Mouse (Mus musculus): ENCODE measurements around the gene Vmn2r89. TPM values are rescaled to one million over a fixed set of nuclear protein-coding genes. Genes with fewer than 3 reads are reported as not detected.
"Not testable (repeated sequence)": the region's sequence is repeated elsewhere in the genome, so short reads cannot be mapped to it uniquely, and the experiment has no call there.

The Vmn2r89 gene
- not detected in 2 replicates for polyA plus RNA-seq (2015; fragmentation: Nextera tagmentation; extraction: Ambion mirVana)

GRCm38 (mm10) chr14:51451557-51451956 lies at the start of gene Vmn2r89:
Vmn2r89 (plus strand) TSS chr14:51451857.
- H3K4me2 ChIP-seq (ENCODE audit: low read length); H3K4me1 ChIP-seq (replicated peaks; ENCODE audit: insufficient read depth, low read length); H3K9me3 ChIP-seq (replicated peaks; ENCODE audit: low read length); H3K36me3 ChIP-seq (ENCODE audit: insufficient read depth, low read length); H3K4me3 ChIP-seq (replicated peaks; ENCODE audit: low read depth, low read length); DNase-seq (ENCODE audit: low spot score); H3K9ac ChIP-seq (ENCODE audit: low read depth, low read length); ATAC-seq (replicated peaks; ENCODE audit: low FRiP score, low read depth); H3K27me3 ChIP-seq (ENCODE audit: insufficient read depth, low read length); H3K27ac ChIP-seq: not testable (repeated sequence)
- WGBS, result 87% methylated on average over 2 of the region's 2 CpGs

- no peak within 1 kb of the TSS for H3K4me2 ChIP-seq (ENCODE audit: low read length)
- H3K27ac ChIP-seq, result no peak within 1 kb of the TSS
- DNase-seq (ENCODE audit: low spot score), result no peak
- no peak for TF ChIP-seq CTCF (IDR thresholded peaks at IDR 0.05; ENCODE audit: low read depth)
- H3K4me1 ChIP-seq (replicated peaks; ENCODE audit: insufficient read depth, low read length), result no peaks in the 10 kb centered on the region
- H3K4me3 ChIP-seq (replicated peaks; ENCODE audit: low read depth, low read length), result no peak within 1 kb of the TSS
- no peaks in the 10 kb centered on the region for H3K27me3 ChIP-seq (ENCODE audit: insufficient read depth, low read length)
- H3K9me3 ChIP-seq (replicated peaks; ENCODE audit: low read length), result no peaks in the 10 kb centered on the region
- no peak for ATAC-seq (replicated peaks; ENCODE audit: low FRiP score, low read depth)
- 80% methylated on average over 1 of the region's 1 CpGs for WGBS
- no peak within 1 kb of the TSS for H3K9ac ChIP-seq (ENCODE audit: low read depth, low read length)
- H3K36me3 ChIP-seq (ENCODE audit: insufficient read depth, low read length), result no peaks in the 10 kb centered on the region
These were observed 41.1 kb upstream of the Vmn2r89 start, which contains the start of gene Vmn2r88 for GRCm38 (mm10) chr14:51410520-51410919. Vmn2r88 (plus strand) TSS chr14:51410820.

GRCm38 (mm10) chr14:51423885-51424284 lies 27.8 kb upstream of the Vmn2r89 start:
- no peak overlapping the region for H3K4me3 ChIP-seq (replicated peaks; ENCODE audit: low read depth, low read length)
- no peak overlapping the region for H3K27ac ChIP-seq
- H3K4me2 ChIP-seq (ENCODE audit: low read length), result no peak overlapping the region
- H3K9me3 ChIP-seq (replicated peaks; ENCODE audit: low read length), result no peaks in the 10 kb centered on the region
- no peaks in the 10 kb centered on the region for H3K27me3 ChIP-seq (ENCODE audit: insufficient read depth, low read length)
- no peaks in the 10 kb centered on the region for H3K36me3 ChIP-seq (ENCODE audit: insufficient read depth, low read length)
- no peaks in the 10 kb centered on the region for H3K4me1 ChIP-seq (replicated peaks; ENCODE audit: insufficient read depth, low read length)
- no peak overlapping the region for H3K9ac ChIP-seq (ENCODE audit: low read depth, low read length)
- no peak for ATAC-seq (replicated peaks; ENCODE audit: low FRiP score, low read depth)
- DNase-seq (ENCODE audit: low spot score), result no peak
- TF ChIP-seq CTCF (IDR thresholded peaks at IDR 0.05; ENCODE audit: low read depth), result no peak
- WGBS, result 51% methylated on average over 2 of the region's 2 CpGs

GRCm38 (mm10) chr14:51430138-51430537 lies 21.5 kb upstream of the Vmn2r89 start:
- H3K4me1 ChIP-seq (replicated peaks; ENCODE audit: insufficient read depth, low read length); ATAC-seq (replicated peaks; ENCODE audit: low FRiP score, low read depth); H3K9me3 ChIP-seq (replicated peaks; ENCODE audit: low read length); DNase-seq (ENCODE audit: low spot score); H3K27me3 ChIP-seq (ENCODE audit: insufficient read depth, low read length); H3K4me3 ChIP-seq (replicated peaks; ENCODE audit: low read depth, low read length); H3K27ac ChIP-seq; H3K9ac ChIP-seq (ENCODE audit: low read depth, low read length); H3K4me2 ChIP-seq (ENCODE audit: low read length); H3K36me3 ChIP-seq (ENCODE audit: insufficient read depth, low read length): not testable (repeated sequence)

GRCm38 (mm10) chr14:51434546-51434945 lies 17.1 kb upstream of the Vmn2r89 start:
- H3K36me3 ChIP-seq (ENCODE audit: insufficient read depth, low read length), result no peaks in the 10 kb centered on the region
- no peaks in the 10 kb centered on the region for H3K9me3 ChIP-seq (replicated peaks; ENCODE audit: low read length)
- no peak overlapping the region for H3K4me3 ChIP-seq (replicated peaks; ENCODE audit: low read depth, low read length)
- 94% methylated on average over 16 of the region's 16 CpGs for WGBS
- no peak overlapping the region for H3K9ac ChIP-seq (ENCODE audit: low read depth, low read length)
- TF ChIP-seq CTCF (IDR thresholded peaks at IDR 0.05; ENCODE audit: low read depth), result no peak
- no peak overlapping the region for H3K27ac ChIP-seq
- DNase-seq (ENCODE audit: low spot score) (no peak), ATAC-seq (replicated peaks; ENCODE audit: low FRiP score, low read depth) (peak; percentile 49; the same call in 1 of the 2 replicates)
- H3K4me2 ChIP-seq (ENCODE audit: low read length), result no peak overlapping the region
- H3K4me1 ChIP-seq (replicated peaks; ENCODE audit: insufficient read depth, low read length), result no peaks in the 10 kb centered on the region
- H3K27me3 ChIP-seq (ENCODE audit: insufficient read depth, low read length), result no peaks in the 10 kb centered on the region

- Histone ChIP-seq H3K4me2 (ENCODE audit: low read length) (no peak overlapping the region), H3K27ac (no peak overlapping the region), H3K9ac (ENCODE audit: low read depth, low read length) (no peak overlapping the region), H3K4me1 (replicated peaks; ENCODE audit: insufficient read depth, low read length) (no peaks in the 10 kb centered on the region), H3K4me3 (replicated peaks; ENCODE audit: low read depth, low read length) (no peak overlapping the region), H3K9me3 (replicated peaks; ENCODE audit: low read length) (no peaks in the 10 kb centered on the region), H3K36me3 (ENCODE audit: insufficient read depth, low read length) (no peaks in the 10 kb centered on the region), H3K27me3 (ENCODE audit: insufficient read depth, low read length) (no peaks in the 10 kb centered on the region)
- 99% methylated on average over 26 of the region's 26 CpGs for WGBS
- TF ChIP-seq CTCF (IDR thresholded peaks at IDR 0.05; ENCODE audit: low read depth), result no peak
- DNase-seq (ENCODE audit: low spot score) (no peak), ATAC-seq (replicated peaks; ENCODE audit: low FRiP score, low read depth) (no peak)
These were observed 16.6 kb upstream of the Vmn2r89 start for GRCm38 (mm10) chr14:51435020-51435419.

- H3K4me3 ChIP-seq (replicated peaks; ENCODE audit: low read depth, low read length), result no peak overlapping the region
- H3K27ac ChIP-seq, result no peak overlapping the region
- 87% methylated on average over 4 of the region's 4 CpGs for WGBS
- H3K9ac ChIP-seq (ENCODE audit: low read depth, low read length), result no peak overlapping the region
- ATAC-seq (replicated peaks; ENCODE audit: low FRiP score, low read depth) (no peak), DNase-seq (ENCODE audit: low spot score) (no peak)
- no peaks in the 10 kb centered on the region for H3K4me1 ChIP-seq (replicated peaks; ENCODE audit: insufficient read depth, low read length)
- no peaks in the 10 kb centered on the region for H3K9me3 ChIP-seq (replicated peaks; ENCODE audit: low read length)
- no peaks in the 10 kb centered on the region for H3K27me3 ChIP-seq (ENCODE audit: insufficient read depth, low read length)
- no peak for TF ChIP-seq CTCF (IDR thresholded peaks at IDR 0.05; ENCODE audit: low read depth)
- H3K36me3 ChIP-seq (ENCODE audit: insufficient read depth, low read length), result no peaks in the 10 kb centered on the region
- H3K4me2 ChIP-seq (ENCODE audit: low read length), result no peak overlapping the region
These were observed 12.7 kb upstream of the Vmn2r89 start for GRCm38 (mm10) chr14:51438955-51439354.

- not testable (repeated sequence) for ATAC-seq (replicated peaks; ENCODE audit: low FRiP score, low read depth); H3K36me3 ChIP-seq (ENCODE audit: insufficient read depth, low read length); DNase-seq (ENCODE audit: low spot score); H3K27me3 ChIP-seq (ENCODE audit: insufficient read depth, low read length); H3K9ac ChIP-seq (ENCODE audit: low read depth, low read length); H3K27ac ChIP-seq; H3K4me1 ChIP-seq (replicated peaks; ENCODE audit: insufficient read depth, low read length); H3K9me3 ChIP-seq (replicated peaks; ENCODE audit: low read length); H3K4me2 ChIP-seq (ENCODE audit: low read length); H3K4me3 ChIP-seq (replicated peaks; ENCODE audit: low read depth, low read length)
- 89% methylated on average over 10 of the region's 10 CpGs for WGBS
These were observed 28.6 kb downstream of the Vmn2r89 start for GRCm38 (mm10) chr14:51480278-51480677.
